Mouse (Mus musculus) gonadal fat pad, adult 2 months (tissue): ENCODE data around the gene Gimap1. TPM values are rescaled to one million over a fixed set of nuclear protein-coding genes. Genes with fewer than 3 reads are reported as not detected.

Source experiments
- DNase-seq: peaks from one replicate; pipeline ENCODE4 v3.0.0-alpha.2; 2012; ENCODE audit warnings: low read depth
- polyA plus RNA-seq: library from polyadenylated mRNA; depleted of rRNA; stranded (reverse); fragments of >200 nt; gene quantifications from 2 replicates; pipeline ENCODE4 v1.2.3, GENCODE M21; 2012; rRNA removed

Gimap1 gene
- polyA plus RNA-seq = 4.1 and 4.3 TPM in 2 replicates

- DNase-seq = no peak
These were observed at the start of gene Gimap1 for GRCm38 (mm10) chr6:48738961-48739779. TSS of gene Gimap1 (plus strand) at chr6:48739054.

- no peak for DNase-seq
These were observed 49.5 kb upstream of the Gimap1 start for GRCm38 (mm10) chr6:48689320-48689719.

- DNase-seq = no peak
These were observed 45.9 kb upstream of the Gimap1 start for GRCm38 (mm10) chr6:48692962-48693361.

GRCm38 (mm10) chr6:48696830-48697554 lies 41.9 kb upstream of the Gimap1 start:
- no peak for DNase-seq

- no peak for DNase-seq
These were observed 41.3 kb upstream of the Gimap1 start for GRCm38 (mm10) chr6:48697555-48697930.

GRCm38 (mm10) chr6:48698066-48698856 lies 40.6 kb upstream of the Gimap1 start:
- DNase-seq = no peak

- no peak for DNase-seq
These were observed 40.0 kb upstream of the Gimap1 start for GRCm38 (mm10) chr6:48698888-48699287.

GRCm38 (mm10) chr6:48700251-48701075 lies 38.4 kb upstream of the Gimap1 start:
- no peak for DNase-seq

- no peak for DNase-seq
These were observed 36.7 kb upstream of the Gimap1 start for GRCm38 (mm10) chr6:48702146-48702545.

- DNase-seq = no peak
These were observed 36.3 kb upstream of the Gimap1 start for GRCm38 (mm10) chr6:48702601-48703000.

GRCm38 (mm10) chr6:48704146-48704545 lies 34.7 kb upstream of the Gimap1 start:
- no peak for DNase-seq

GRCm38 (mm10) chr6:48706130-48706529 lies 32.7 kb upstream of the Gimap1 start:
- no peak for DNase-seq

GRCm38 (mm10) chr6:48718455-48718854 lies 20.4 kb upstream of the Gimap1 start, which contains the start of the genes Gm28053 and Gimap7:
TSS of gene Gm28053 (plus strand) at chr6:48718607.
TSS of gene Gimap7 (plus strand) at chr6:48718621.
- no peak for DNase-seq

GRCm38 (mm10) chr6:48720326-48720725 lies 18.5 kb upstream of the Gimap1 start:
- DNase-seq = no peak

- DNase-seq = no peak
These were observed 15.4 kb upstream of the Gimap1 start for GRCm38 (mm10) chr6:48723468-48723867.

- DNase-seq = no peak
These were observed 13.4 kb upstream of the Gimap1 start for GRCm38 (mm10) chr6:48725476-48725875.

GRCm38 (mm10) chr6:48727761-48728160 lies 11.1 kb upstream of the Gimap1 start:
- DNase-seq = no peak

- no peak for DNase-seq
These were observed 6.0 kb upstream of the Gimap1 start for GRCm38 (mm10) chr6:48732864-48733304.

GRCm38 (mm10) chr6:48733660-48734059 lies 5.2 kb upstream of the Gimap1 start:
- no peak for DNase-seq

- no peak for DNase-seq
These were observed 1.8 kb upstream of the Gimap1 start for GRCm38 (mm10) chr6:48737053-48737452.

GRCm38 (mm10) chr6:48737688-48738087 lies 1.2 kb upstream of the Gimap1 start:
- no peak for DNase-seq
